Mouse (Mus musculus) myocyte (in vitro differentiated cells): ENCODE data around the gene Sectm1b.

Experiments used
- CEBPB ChIP-seq: IDR thresholded peaks from 2 replicates; pipeline ENCODE4 v1.6.1; 2011; ENCODE audit warnings: mild to moderate bottlenecking, moderate library complexity; ENCODE audit not compliant: poor library complexity, insufficient read depth, severe bottlenecking
- E2F4 ChIP-seq: IDR thresholded peaks from one replicate; pipeline ENCODE4 v1.6.1; 2011; ENCODE audit warnings: mild to moderate bottlenecking, control low read depth, moderate library complexity; ENCODE audit not compliant: insufficient read depth
- MAX ChIP-seq: IDR thresholded peaks from one replicate; pipeline ENCODE4 v1.6.1; 2011; ENCODE audit warnings: low read depth, mild to moderate bottlenecking, control low read depth
- MYOG ChIP-seq, 3 experiments: IDR thresholded peaks; one replicate each; pipeline ENCODE4 v1.6.1; 2011; ENCODE audit warnings: control low read depth in 2 of 3, low read depth in 2 of 3, mild to moderate bottlenecking in 2 of 3; ENCODE audit not compliant: insufficient read length in 2 of 3, control insufficient read depth in 1 of 3, insufficient read depth in 1 of 3
- POLR2A ChIP-seq: IDR thresholded peaks from one replicate; pipeline ENCODE4 v1.6.1; 2011; ENCODE audit warnings: low read depth, mild to moderate bottlenecking, control low read depth, moderate library complexity; ENCODE audit not compliant: insufficient read length
- POLR2AphosphoS2 ChIP-seq: IDR thresholded peaks from one replicate; pipeline ENCODE4 v1.6.1; 2011; ENCODE audit warnings: low read depth, control low read depth; ENCODE audit not compliant: insufficient read length
- REST ChIP-seq: IDR thresholded peaks from one replicate; pipeline ENCODE4 v1.6.1; 2011; ENCODE audit warnings: mild to moderate bottlenecking, control low read depth, moderate library complexity; ENCODE audit not compliant: insufficient read depth, insufficient read length
- TCF12 ChIP-seq: IDR thresholded peaks from one replicate; pipeline ENCODE4 v1.6.1; 2011; ENCODE audit warnings: mild to moderate bottlenecking, control low read depth; ENCODE audit not compliant: poor library complexity, insufficient read depth, severe bottlenecking
- TCF3 ChIP-seq: IDR thresholded peaks from one replicate; pipeline ENCODE4 v1.6.1; 2011; ENCODE audit warnings: low read depth, control low read depth; ENCODE audit not compliant: insufficient read length
- USF1 ChIP-seq: IDR thresholded peaks from one replicate; pipeline ENCODE4 v1.6.1; 2011; ENCODE audit warnings: low read depth, mild to moderate bottlenecking, control low read depth, moderate library complexity

DNA sequence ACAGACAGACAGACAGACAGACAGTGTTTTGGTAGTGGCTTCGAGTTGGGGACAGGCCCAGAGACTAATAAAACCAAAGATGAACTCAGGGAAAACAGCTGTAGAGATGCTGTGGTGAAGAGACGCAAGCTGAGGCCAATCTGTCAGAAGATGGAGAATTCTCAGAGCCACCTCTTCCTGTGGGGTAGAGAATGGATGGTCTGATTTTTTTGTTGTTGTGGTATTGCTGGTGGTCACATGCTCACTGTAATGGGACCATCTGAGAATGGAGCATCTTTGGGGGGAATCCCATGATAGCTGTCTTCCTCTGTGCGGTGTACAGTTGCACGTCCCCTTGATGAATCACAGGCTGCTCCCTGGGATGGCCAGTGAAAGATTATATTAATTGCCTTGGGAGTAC is 20.9 kb downstream of the Sectm1b start:
- TF ChIP-seq POLR2A = no peak
- TF ChIP-seq MAX = no peak
- no peak for TF ChIP-seq TCF3
- TF ChIP-seq TCF12 = no peak
- no peak for TF ChIP-seq POLR2AphosphoS2
- TF ChIP-seq MYOG (IDR thresholded peaks at IDR 0.05; ENCODE audit: control insufficient read depth in 1 of 3, insufficient read depth in 1 of 3, insufficient read length in 2 of 3, low read depth in 2 of 3) = no peak
- TF ChIP-seq E2F4 = no peak
- no peak for TF ChIP-seq CEBPB
- TF ChIP-seq USF1 = peak; percentile 59
- TF ChIP-seq REST = no peak
